Mouse (Mus musculus): Measurements from ENCODE around the gene Kif16b. TPM values are rescaled to one million over a fixed set of nuclear protein-coding genes. Genes with fewer than 3 reads are reported as not detected.

Kif16b gene
- 15.1 and 17.0 TPM in 2 replicates for polyA plus RNA-seq (2015; fragmentation: Nextera tagmentation; extraction: Ambion mirVana)

- peak within 1 kb of the TSS; percentile 65 for H3K9ac ChIP-seq
- H3K4me3 ChIP-seq (replicated peaks): peak within 1 kb of the TSS; percentile 69
- H3K36me3 ChIP-seq: no peaks in the 10 kb centered on the region
- H3K27me3 ChIP-seq: no peaks in the 10 kb centered on the region
- H3K9me3 ChIP-seq (replicated peaks): no peaks in the 10 kb centered on the region
- H3K4me1 ChIP-seq: peaks cover 17% of the 10 kb centered on the region
- H3K27ac ChIP-seq: peak within 1 kb of the TSS; percentile 85
- peak; percentile 96 for ATAC-seq (replicated peaks; ENCODE audit: low FRiP score)
- peak within 1 kb of the TSS; percentile 67 for H3K4me2 ChIP-seq
- under 1% methylated on average over 62 of the region's 64 CpGs for WGBS
Observed at GRCm38 (mm10) chr2:142900862-142901805, at the start of gene Kif16b. Gene Kif16b (minus strand): TSS chr2:142901531.

GRCm38 (mm10) chr2:142940899-142941642 is 39.7 kb upstream of the Kif16b start:
- Histone ChIP-seq H3K9me3 (replicated peaks) (no peaks in the 10 kb centered on the region), H3K4me1 (peaks cover 13% of the 10 kb centered on the region), H3K36me3 (no peaks in the 10 kb centered on the region), H3K27ac (no peak overlapping the region), H3K27me3 (no peaks in the 10 kb centered on the region), H3K4me2 (no peak overlapping the region), H3K9ac (no peak overlapping the region), H3K4me3 (replicated peaks) (no peak overlapping the region)
- ATAC-seq (replicated peaks; ENCODE audit: low FRiP score): peak; percentile 92
- 24% methylated on average over 6 of the region's 6 CpGs for WGBS

GRCm38 (mm10) chr2:142930445-142930844 is 29.1 kb upstream of the Kif16b start:
- no peaks in the 10 kb centered on the region for H3K27me3 ChIP-seq
- no peak overlapping the region for H3K4me2 ChIP-seq
- H3K9ac ChIP-seq: no peak overlapping the region
- no peak overlapping the region for H3K27ac ChIP-seq
- H3K4me1 ChIP-seq: peaks cover 4% of the 10 kb centered on the region; the same call in 1 of the 2 replicates
- H3K36me3 ChIP-seq: no peaks in the 10 kb centered on the region
- WGBS: 88% methylated on average over 4 of the region's 4 CpGs
- H3K9me3 ChIP-seq (replicated peaks): no peaks in the 10 kb centered on the region
- no peak overlapping the region for H3K4me3 ChIP-seq (replicated peaks)
- no peak for ATAC-seq (replicated peaks; ENCODE audit: low FRiP score)

GRCm38 (mm10) chr2:142929226-142930112 is 28.1 kb upstream of the Kif16b start:
- H3K4me3 ChIP-seq (replicated peaks): no peak overlapping the region
- H3K9ac ChIP-seq: no peak overlapping the region
- peaks cover 4% of the 10 kb centered on the region; the same call in 1 of the 2 replicates for H3K4me1 ChIP-seq
- ATAC-seq (replicated peaks; ENCODE audit: low FRiP score): no peak; the same call in 1 of the 2 replicates
- no peak overlapping the region for H3K4me2 ChIP-seq
- H3K9me3 ChIP-seq (replicated peaks): no peaks in the 10 kb centered on the region
- 79% methylated on average over 10 of the region's 10 CpGs for WGBS
- no peak overlapping the region for H3K27ac ChIP-seq
- H3K36me3 ChIP-seq: no peaks in the 10 kb centered on the region
- no peaks in the 10 kb centered on the region for H3K27me3 ChIP-seq

GRCm38 (mm10) chr2:142910808-142911388 is 9.6 kb upstream of the Kif16b start:
- Histone ChIP-seq H3K9ac (no peak overlapping the region), H3K27ac (no peak overlapping the region), H3K9me3 (replicated peaks) (no peaks in the 10 kb centered on the region), H3K4me1 (no peaks in the 10 kb centered on the region), H3K36me3 (no peaks in the 10 kb centered on the region), H3K4me2 (no peak overlapping the region), H3K4me3 (replicated peaks) (no peak overlapping the region), H3K27me3 (no peaks in the 10 kb centered on the region)
- WGBS: 91% methylated on average over 3 of the region's 3 CpGs
- no peak for ATAC-seq (replicated peaks; ENCODE audit: low FRiP score)

- Histone ChIP-seq H3K9me3 (replicated peaks) (no peaks in the 10 kb centered on the region), H3K9ac (no peak overlapping the region), H3K4me1 (no peaks in the 10 kb centered on the region), H3K4me3 (replicated peaks) (no peak overlapping the region), H3K27ac (no peak overlapping the region), H3K4me2 (no peak overlapping the region), H3K27me3 (no peaks in the 10 kb centered on the region), H3K36me3 (no peaks in the 10 kb centered on the region)
- WGBS: 72% methylated on average over 3 of the region's 3 CpGs
- ATAC-seq (replicated peaks; ENCODE audit: low FRiP score): no peak
Observed at GRCm38 (mm10) chr2:142909213-142909612, 7.9 kb upstream of the Kif16b start.

- Histone ChIP-seq H3K36me3 (no peaks in the 10 kb centered on the region), H3K4me1 (peaks cover 12% of the 10 kb centered on the region), H3K9ac (no peak overlapping the region), H3K27ac (no peak overlapping the region), H3K9me3 (replicated peaks) (no peaks in the 10 kb centered on the region), H3K4me2 (no peak overlapping the region), H3K27me3 (no peaks in the 10 kb centered on the region), H3K4me3 (replicated peaks) (no peak overlapping the region)
- ATAC-seq (replicated peaks; ENCODE audit: low FRiP score): no peak
- 84% methylated on average over 4 of the region's 4 CpGs for WGBS
Observed at GRCm38 (mm10) chr2:142907056-142907455, 5.7 kb upstream of the Kif16b start.

- 6% methylated on average over 34 of the region's 34 CpGs for WGBS
- Histone ChIP-seq H3K9ac (peak overlapping the region; percentile 39), H3K36me3 (no peaks in the 10 kb centered on the region), H3K27ac (peak overlapping the region; percentile 85), H3K27me3 (no peaks in the 10 kb centered on the region), H3K4me2 (peak overlapping the region; percentile 65), H3K9me3 (replicated peaks) (no peaks in the 10 kb centered on the region), H3K4me3 (replicated peaks) (peak overlapping the region; percentile 48), H3K4me1 (peaks cover 17% of the 10 kb centered on the region)
- peak; percentile 96 for ATAC-seq (replicated peaks; ENCODE audit: low FRiP score)
Observed at GRCm38 (mm10) chr2:142902905-142903895, 1.9 kb upstream of the Kif16b start.

- peak overlapping the region; percentile 69 for H3K4me3 ChIP-seq (replicated peaks)
- H3K9ac ChIP-seq: peak overlapping the region; percentile 65
- H3K27ac ChIP-seq: peak overlapping the region; percentile 61
- H3K4me1 ChIP-seq: peaks cover 17% of the 10 kb centered on the region
- peak overlapping the region; percentile 67 for H3K4me2 ChIP-seq
- no peaks in the 10 kb centered on the region for H3K27me3 ChIP-seq
- ATAC-seq (replicated peaks; ENCODE audit: low FRiP score): no peak
- no peaks in the 10 kb centered on the region for H3K9me3 ChIP-seq (replicated peaks)
- no peaks in the 10 kb centered on the region for H3K36me3 ChIP-seq
- WGBS: 33% methylated on average over 10 of the region's 10 CpGs
Observed at GRCm38 (mm10) chr2:142900120-142900861, 1.0 kb downstream of the Kif16b start.

- Histone ChIP-seq H3K36me3 (no peaks in the 10 kb centered on the region), H3K27ac (no peak overlapping the region), H3K4me2 (no peak overlapping the region), H3K4me3 (replicated peaks) (no peak overlapping the region), H3K27me3 (no peaks in the 10 kb centered on the region), H3K4me1 (peaks cover 14% of the 10 kb centered on the region), H3K9ac (no peak overlapping the region), H3K9me3 (replicated peaks) (no peaks in the 10 kb centered on the region)
- 64% methylated on average over 1 of the region's 1 CpGs for WGBS
- ATAC-seq (replicated peaks; ENCODE audit: low FRiP score): peak; percentile 71
Observed at GRCm38 (mm10) chr2:142893780-142894179, 7.6 kb downstream of the Kif16b start.
